Mouse (Mus musculus) limb, embryonic 12.5 days (tissue): ENCODE measurements at regions not wholly inside any gene's neighbourhood (a gene's known extent, or its start where the extent isn't known, plus 50 kb on each side); places are given as distances from the start of the nearest gene placed in this dataset.
A peak's percentile ranks its signal among the peaks of the same experiment; 100 is the strongest.

ENCODE experiments used
- ATAC-seq: fragments of 200-750 bp; cut with Nextera tagmentation; 2 replicates; pipeline ENCODE4 v1.8.0; 2017; ENCODE audit warnings: low read depth, moderate TSS enrichment; ENCODE audit not compliant: insufficient number of reproducible peaks, insufficient read depth, low FRiP score, low TSS enrichment
- H3K27ac ChIP-seq: fragments of 300-500 bp; sonication (generic); 2 replicates; pipeline ENCODE4 v1.5.1; 2016; ENCODE audit warnings: mild to moderate bottlenecking, moderate library complexity
- H3K27me3 ChIP-seq: fragments of 300-500 bp; sonication (generic); 2 replicates; pipeline ENCODE4 v1.6.1; 2016; ENCODE audit warnings: mild to moderate bottlenecking, moderate library complexity
- H3K36me3 ChIP-seq: fragments of 300-500 bp; sonication (generic); 2 replicates; pipeline ENCODE4 v1.6.1; 2016; ENCODE audit warnings: mild to moderate bottlenecking, moderate library complexity
- H3K4me1 ChIP-seq: fragments of 300-500 bp; sonication (generic); replicated peaks from 2 replicates; pipeline ENCODE4 v1.6.1; 2016
- H3K4me2 ChIP-seq: fragments of 300-500 bp; sonication (generic); 2 replicates; pipeline ENCODE4 v1.6.1; 2016; ENCODE audit warnings: mild to moderate bottlenecking, moderate library complexity
- H3K4me3 ChIP-seq: fragments of 300-500 bp; sonication (generic); replicated peaks from 2 replicates; pipeline ENCODE4 v1.5.1; 2016; ENCODE audit warnings: mild to moderate bottlenecking
- H3K9ac ChIP-seq: fragments of 300-500 bp; sonication (generic); replicated peaks from 2 replicates; pipeline ENCODE4 v1.6.1; 2016; ENCODE audit warnings: mild to moderate bottlenecking, moderate library complexity
- H3K9me3 ChIP-seq: fragments of 300-500 bp; sonication (generic); 2 replicates; pipeline ENCODE4 v1.6.1; 2016; ENCODE audit warnings: mild to moderate bottlenecking, moderate library complexity
- WGBS: fragments of 180-500 bp; shearing (Covaris S2); methylation state at CpG from one replicate; pipeline ENCODE4 v1.1.7; 2016; 5-methylcytosine and 5-hydroxymethylcytosine counted together

- 73% methylated on average over 9 of the region's 9 CpGs for WGBS
- Histone ChIP-seq H3K9ac (no peak overlapping the region), H3K4me2 (no peak overlapping the region), H3K27me3 (0 out of 2 replicates have a peak, but pooled peaks cover 5% of the 10 kb centered on the region), H3K9me3 (no peaks in the 10 kb centered on the region), H3K27ac (no peak overlapping the region), H3K4me1 (peaks cover 47% of the 10 kb centered on the region), H3K4me3 (no peak overlapping the region), H3K36me3 (no peaks in the 10 kb centered on the region)
- ATAC-seq: no peak
Observed at GRCm38 (mm10) chr1:90467646-90468045, 135.1 kb upstream of the Cops8 start.

GRCm38 (mm10) chr1:90470996-90471395 lies 131.8 kb upstream of the Cops8 start:
- Histone ChIP-seq H3K27ac (peak overlapping the region; percentile 53), H3K27me3 (0 out of 2 replicates have a peak, but pooled peaks cover 5% of the 10 kb centered on the region), H3K4me2 (no peak overlapping the region), H3K4me3 (no peak overlapping the region), H3K36me3 (no peaks in the 10 kb centered on the region), H3K9me3 (no peaks in the 10 kb centered on the region), H3K4me1 (peaks cover 48% of the 10 kb centered on the region), H3K9ac (no peak overlapping the region)
- 33% methylated on average over 10 of the region's 10 CpGs for WGBS
- ATAC-seq: no peak

- Histone ChIP-seq H3K4me3 (no peak overlapping the region), H3K9me3 (no peaks in the 10 kb centered on the region), H3K9ac (no peak overlapping the region), H3K4me2 (no peak overlapping the region), H3K36me3 (no peaks in the 10 kb centered on the region), H3K27me3 (0 out of 2 replicates have a peak, but pooled peaks cover 5% of the 10 kb centered on the region), H3K4me1 (peaks cover 55% of the 10 kb centered on the region), H3K27ac (no peak overlapping the region)
- no peak for ATAC-seq
- WGBS: 90% methylated on average over 13 of the region's 13 CpGs
Observed at GRCm38 (mm10) chr1:90471806-90472205, 131.0 kb upstream of the Cops8 start.

DNA sequence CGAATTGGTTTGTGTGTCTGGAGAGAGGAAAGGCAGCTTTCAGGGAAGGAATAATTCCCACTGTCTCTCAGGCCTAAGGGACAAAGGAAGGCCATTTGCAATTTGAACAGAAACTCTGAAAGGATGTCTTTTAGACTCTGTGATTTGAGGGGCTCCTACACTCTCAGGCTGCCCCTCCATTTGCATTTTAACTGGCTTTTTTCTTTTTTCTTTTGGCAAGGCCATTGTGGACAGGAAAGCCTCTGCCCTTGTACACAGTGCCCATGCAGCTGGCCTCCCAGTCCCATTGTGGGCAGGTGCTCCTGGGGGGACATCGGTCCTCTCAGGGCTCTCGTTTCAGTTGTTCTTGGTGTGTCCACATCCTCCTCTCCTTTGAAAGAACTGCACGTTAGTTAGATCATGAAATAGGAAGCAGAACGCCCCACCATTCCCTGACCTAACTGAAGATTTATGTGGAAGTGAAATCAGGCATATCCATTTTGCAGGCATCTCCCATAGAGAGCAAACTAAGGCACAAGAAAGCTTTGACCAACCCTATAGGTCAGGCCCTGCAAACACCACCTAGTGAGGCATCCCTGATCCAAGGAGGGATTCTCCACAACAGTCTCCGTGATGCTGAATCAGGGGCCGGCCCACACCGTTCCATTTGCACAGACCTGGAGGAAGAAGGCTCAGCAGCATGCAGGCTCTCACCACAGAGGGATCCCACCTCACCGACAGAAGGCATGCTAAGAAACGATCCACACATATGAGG lies 127.5 kb upstream of the Cops8 start:
- Histone ChIP-seq H3K4me1 (peaks cover 46% of the 10 kb centered on the region), H3K27ac (no peak overlapping the region), H3K9ac (no peak overlapping the region), H3K27me3 (no peaks in the 10 kb centered on the region), H3K9me3 (no peaks in the 10 kb centered on the region), H3K4me2 (no peak overlapping the region), H3K36me3 (no peaks in the 10 kb centered on the region), H3K4me3 (no peak overlapping the region)
- WGBS: 80% methylated on average over 10 of the region's 10 CpGs
- ATAC-seq: no peak

DNA sequence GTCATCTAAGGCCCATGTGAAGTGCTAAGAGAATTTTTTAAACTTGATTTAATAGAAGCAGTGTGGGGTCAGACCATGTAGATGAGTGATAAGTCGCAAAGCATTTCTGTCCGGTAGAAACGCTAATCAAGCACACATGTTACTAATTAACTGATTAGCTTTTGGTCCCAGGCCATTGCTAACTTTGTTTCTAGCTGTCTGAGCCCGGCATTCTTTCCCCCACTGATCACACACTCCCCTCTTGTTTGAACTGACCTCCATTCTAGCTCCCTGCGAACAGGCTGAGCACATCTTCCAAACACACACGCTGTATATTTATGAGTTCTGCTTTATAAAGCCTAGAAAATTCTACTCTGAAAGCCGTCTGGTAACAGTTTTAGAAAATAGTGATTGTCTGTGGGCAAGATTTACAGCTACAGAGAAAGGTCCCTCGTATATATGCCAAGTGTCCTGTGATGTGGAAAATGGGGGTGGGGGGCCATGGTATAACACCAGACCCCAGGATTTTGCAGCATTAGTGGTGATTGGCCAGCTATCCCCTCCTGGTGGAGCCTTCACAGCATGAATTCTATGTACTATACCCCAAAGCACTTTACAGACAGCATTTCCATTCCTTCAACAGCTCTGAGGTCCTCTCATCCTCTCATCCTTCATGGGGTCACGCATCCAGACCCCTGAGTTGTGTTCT lies 126.1 kb upstream of the Cops8 start:
- Histone ChIP-seq H3K4me1 (peaks cover 44% of the 10 kb centered on the region), H3K9me3 (no peaks in the 10 kb centered on the region), H3K4me2 (no peak overlapping the region), H3K4me3 (no peak overlapping the region), H3K27ac (peak overlapping the region; percentile 60; the same call in 1 of the 2 replicates), H3K9ac (no peak overlapping the region), H3K36me3 (no peaks in the 10 kb centered on the region), H3K27me3 (no peaks in the 10 kb centered on the region)
- ATAC-seq: no peak
- WGBS: 18% methylated on average over 9 of the region's 9 CpGs

DNA sequence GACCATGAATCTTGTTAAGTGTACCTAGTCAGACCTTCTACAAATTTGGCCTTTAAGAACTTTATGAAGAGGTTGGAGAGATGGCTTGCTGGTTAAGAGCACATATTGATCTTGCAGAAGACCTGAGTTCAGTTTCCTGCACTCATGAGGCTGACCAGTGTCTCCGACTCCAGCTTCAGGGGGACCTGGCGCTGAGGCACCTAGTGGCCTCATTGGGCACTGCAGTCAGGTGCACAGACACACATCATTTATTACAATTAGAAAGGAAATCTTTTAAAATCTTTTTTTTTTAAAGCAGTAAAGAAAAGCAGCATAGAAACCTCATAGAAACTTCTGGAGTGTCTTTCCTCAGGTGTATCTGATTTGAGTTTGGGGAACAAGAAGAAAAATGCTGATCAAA lies 123.9 kb upstream of the Cops8 start:
- no peak for ATAC-seq
- Histone ChIP-seq H3K27ac (no peak overlapping the region), H3K36me3 (no peaks in the 10 kb centered on the region), H3K4me1 (peaks cover 43% of the 10 kb centered on the region), H3K27me3 (no peaks in the 10 kb centered on the region), H3K9ac (no peak overlapping the region), H3K4me3 (no peak overlapping the region), H3K9me3 (no peaks in the 10 kb centered on the region), H3K4me2 (no peak overlapping the region)
- 95% methylated on average over 2 of the region's 2 CpGs for WGBS

DNA sequence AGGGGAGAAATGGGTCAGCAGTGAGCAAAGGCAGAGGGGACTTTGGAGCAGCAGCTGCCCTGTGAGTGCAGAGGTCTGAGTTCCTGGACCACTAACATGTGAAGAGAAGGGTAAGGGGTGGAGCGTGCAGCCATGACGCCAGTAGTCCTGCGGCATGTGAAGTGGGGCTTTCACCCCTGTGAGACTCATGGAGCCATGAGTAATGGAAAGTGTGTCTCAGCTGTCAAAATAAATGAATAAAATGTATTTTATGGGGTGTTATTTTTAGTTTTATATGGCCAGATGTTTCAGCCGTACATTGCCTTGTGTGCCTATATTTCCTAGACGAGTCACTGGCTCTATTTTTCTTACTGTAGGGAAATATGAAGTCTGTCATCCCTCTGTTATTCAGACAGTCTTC lies 121.5 kb upstream of the Cops8 start:
- Histone ChIP-seq H3K9ac (no peak overlapping the region), H3K4me2 (no peak overlapping the region), H3K4me1 (peaks cover 42% of the 10 kb centered on the region), H3K27ac (peak overlapping the region; percentile 85), H3K36me3 (no peaks in the 10 kb centered on the region), H3K27me3 (peaks cover 3% of the 10 kb centered on the region; the same call in 1 of the 2 replicates), H3K9me3 (no peaks in the 10 kb centered on the region), H3K4me3 (no peak overlapping the region)
- ATAC-seq: peak; percentile 91
- 35% methylated on average over 5 of the region's 5 CpGs for WGBS

GRCm38 (mm10) chr1:90481708-90482107 lies 121.1 kb upstream of the Cops8 start:
- Histone ChIP-seq H3K9me3 (no peaks in the 10 kb centered on the region), H3K27me3 (peaks cover 3% of the 10 kb centered on the region; the same call in 1 of the 2 replicates), H3K27ac (peak overlapping the region; percentile 85), H3K4me2 (no peak overlapping the region; the same call in 1 of the 2 replicates), H3K4me3 (no peak overlapping the region), H3K4me1 (peaks cover 38% of the 10 kb centered on the region), H3K9ac (no peak overlapping the region), H3K36me3 (no peaks in the 10 kb centered on the region)
- ATAC-seq: peak; percentile 66
- 24% methylated on average over 5 of the region's 5 CpGs for WGBS

- no peak overlapping the region for H3K4me2 ChIP-seq
- no peaks in the 10 kb centered on the region for H3K9me3 ChIP-seq
- 81% methylated on average over 11 of the region's 11 CpGs for WGBS
- H3K9ac ChIP-seq: no peak overlapping the region
- H3K4me1 ChIP-seq: peaks cover 12% of the 10 kb centered on the region
- no peaks in the 10 kb centered on the region for H3K36me3 ChIP-seq
- no peak overlapping the region for H3K27ac ChIP-seq
- no peak for ATAC-seq
- H3K4me3 ChIP-seq: no peak overlapping the region
- H3K27me3 ChIP-seq: peaks cover 6% of the 10 kb centered on the region; the same call in 1 of the 2 replicates
Observed at GRCm38 (mm10) chr1:90486349-90486839, 116.4 kb upstream of the Cops8 start.

- peaks cover 5% of the 10 kb centered on the region for H3K4me1 ChIP-seq
- WGBS: 93% methylated on average over 2 of the region's 2 CpGs
- no peak overlapping the region for H3K27ac ChIP-seq
- H3K36me3 ChIP-seq: no peaks in the 10 kb centered on the region
- no peak for ATAC-seq
- no peak overlapping the region for H3K4me2 ChIP-seq
- H3K9ac ChIP-seq: no peak overlapping the region
- no peak overlapping the region for H3K4me3 ChIP-seq
- peaks cover 6% of the 10 kb centered on the region; the same call in 1 of the 2 replicates for H3K27me3 ChIP-seq
- no peaks in the 10 kb centered on the region for H3K9me3 ChIP-seq
Observed at GRCm38 (mm10) chr1:90487886-90488285, 114.9 kb upstream of the Cops8 start.

DNA sequence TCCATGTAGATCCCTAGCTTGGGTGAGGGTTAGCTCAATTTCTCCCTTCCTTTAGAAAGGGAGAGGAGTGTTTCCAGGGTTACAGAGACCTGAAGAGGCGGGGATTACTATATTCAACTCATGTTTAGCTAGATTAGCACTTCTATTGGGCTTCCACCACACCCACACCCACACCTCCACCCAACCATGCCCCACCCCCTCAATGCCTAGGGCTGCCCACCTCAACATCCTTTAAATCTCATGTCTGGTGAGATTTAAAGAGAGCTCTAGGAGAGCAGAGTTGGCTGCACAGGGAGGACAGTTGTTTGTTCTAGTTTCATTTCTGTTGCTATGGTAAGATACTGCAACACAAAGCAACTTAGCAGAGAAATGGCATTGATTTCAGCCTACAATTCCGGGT lies 113.8 kb upstream of the Cops8 start:
- no peak for ATAC-seq

More for the DNA sequence above, 113.8 kb upstream of the Cops8 start:
- Histone ChIP-seq H3K36me3 (no peaks in the 10 kb centered on the region), H3K4me1 (peaks cover 14% of the 10 kb centered on the region), H3K9me3 (no peaks in the 10 kb centered on the region), H3K4me2 (no peak overlapping the region), H3K27me3 (peaks cover 6% of the 10 kb centered on the region; the same call in 1 of the 2 replicates), H3K27ac (no peak overlapping the region), H3K9ac (no peak overlapping the region), H3K4me3 (no peak overlapping the region)
- WGBS: 82% methylated on average over 2 of the region's 2 CpGs
